ENCODE assay signal across 24 mouse cellular contexts in the genomic region with DNA sequence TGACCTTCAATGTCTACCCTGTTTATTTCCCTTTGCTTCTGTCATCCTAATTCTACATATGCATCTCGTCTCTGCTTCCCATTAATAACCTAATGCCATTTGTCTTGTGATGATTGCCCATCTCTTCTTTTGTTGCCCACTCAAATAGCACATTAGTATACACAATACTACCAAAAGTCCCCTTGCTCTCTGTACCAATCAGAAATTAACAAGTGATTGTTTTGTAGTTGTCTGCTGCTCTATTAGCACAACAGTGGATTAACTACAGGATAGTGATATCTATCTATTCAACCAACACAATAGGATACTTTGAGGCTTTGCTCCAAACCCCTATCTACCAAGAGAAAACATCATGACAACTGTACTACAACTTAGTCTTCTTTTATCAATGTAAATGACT.
"Had no signal": no experiment of that assay in that cellular context is flagged by ENCODE, and none has a peak within 500 bp of the region (broad histone marks: within the 10 kb centered on the region; RNA-seq: fewer than 3 reads in every experiment).

No protein-coding gene starts in this region.

- H3K9ac ChIP-seq: heart, embryonic 13.5 days; heart, embryonic 15.5 days; hindbrain, embryonic 13.5 days; hindbrain, embryonic 15.5 days; limb, embryonic 13.5 days; limb, embryonic 15.5 days; liver, embryonic 12.5 days; liver, embryonic 14.5 days had no signal

- H3K4me3 ChIP-seq: gastrocnemius, adult 2 months; heart, embryonic 10.5 days; heart, embryonic 13.5 days; heart, embryonic 15.5 days; hindbrain, embryonic 13.5 days; hindbrain, embryonic 15.5 days; layer of hippocampus, adult 2 months; left cerebral cortex, adult 2 months; limb, embryonic 13.5 days; limb, embryonic 15.5 days; liver, embryonic 12.5 days had no signal

- H3K9me3 ChIP-seq: heart, embryonic 10.5 days; heart, embryonic 15.5 days; hindbrain, embryonic 13.5 days; hindbrain, embryonic 15.5 days; limb, embryonic 13.5 days; limb, embryonic 15.5 days; liver, embryonic 12.5 days had no signal

- H3K27ac ChIP-seq: gastrocnemius, adult 2 months; heart, embryonic 10.5 days; heart, embryonic 13.5 days; heart, embryonic 15.5 days; hindbrain, embryonic 13.5 days; hindbrain, embryonic 15.5 days; hindbrain, postnatal 0 days; layer of hippocampus, adult 2 months; left cerebral cortex, adult 2 months; limb, embryonic 13.5 days; limb, embryonic 15.5 days; liver, embryonic 12.5 days; liver, embryonic 14.5 days had no signal

- H3K4me2 ChIP-seq: heart, embryonic 13.5 days; heart, embryonic 15.5 days; hindbrain, embryonic 13.5 days; hindbrain, embryonic 15.5 days; limb, embryonic 13.5 days; limb, embryonic 15.5 days; liver, embryonic 12.5 days had no signal

- H3K4me1 ChIP-seq: heart, embryonic 10.5 days; heart, embryonic 13.5 days; heart, embryonic 15.5 days; hindbrain, embryonic 13.5 days; hindbrain, embryonic 15.5 days; limb, embryonic 13.5 days; limb, embryonic 15.5 days; liver, embryonic 12.5 days had no signal

- H3K36me3 ChIP-seq: heart, embryonic 10.5 days; heart, embryonic 13.5 days; heart, embryonic 15.5 days; hindbrain, embryonic 13.5 days; hindbrain, embryonic 15.5 days; limb, embryonic 13.5 days; limb, embryonic 15.5 days; liver, embryonic 12.5 days had no signal

- ATAC-seq: hindbrain, postnatal 0 days; intestine, embryonic 16.5 days; liver, embryonic 12.5 days had no signal

- DNase-seq: gastrocnemius, adult 2 months; gastrocnemius, postnatal 10 days; gastrocnemius, postnatal 25 days; heart, adult 18-20 months; heart, postnatal 14 days; heart, postnatal 36 days; kidney, adult 11 months; kidney, adult 2 months; kidney, postnatal 10 days; kidney, postnatal 25 days; kidney, postnatal 4 days had no signal

- H3K27me3 ChIP-seq: heart, embryonic 13.5 days; heart, embryonic 15.5 days; hindbrain, embryonic 13.5 days; hindbrain, embryonic 15.5 days; limb, embryonic 13.5 days; limb, embryonic 15.5 days; liver, embryonic 12.5 days had no signal
